Mouse (Mus musculus): ENCODE data around the gene Atp1a1.

Atp1a1 gene

GRCm38 (mm10) chr3:101604550-101605223 lies at the start of gene Atp1a1:
Gene Atp1a1, minus strand, starts transcription at chr3:101604684.
- DNase-seq (ENCODE audit: low spot score) = peak; percentile 98

- DNase-seq (ENCODE audit: low spot score) = no peak
Observed at GRCm38 (mm10) chr3:101653446-101653845, 49.0 kb upstream of the Atp1a1 start.

- no peak for DNase-seq (ENCODE audit: low spot score)
Observed at GRCm38 (mm10) chr3:101652967-101653366, 48.5 kb upstream of the Atp1a1 start.

DNA sequence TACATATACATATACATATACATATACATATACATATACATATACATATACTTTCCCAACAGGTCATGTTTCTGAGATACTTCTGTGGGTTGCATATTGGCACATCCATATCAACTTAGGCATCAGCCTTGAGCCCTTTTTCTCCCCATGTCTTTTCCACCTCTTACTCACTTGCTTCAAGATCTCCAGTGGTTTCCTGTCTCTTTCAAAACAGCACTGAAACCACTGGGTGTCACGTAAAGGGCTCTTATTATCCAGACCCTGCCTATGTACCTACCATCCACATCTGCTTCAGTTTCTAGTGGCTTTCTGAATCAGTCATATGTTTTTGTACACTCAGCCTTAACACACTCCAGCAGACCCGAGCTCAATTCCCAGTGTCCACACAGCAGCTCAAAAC lies 45.8 kb upstream of the Atp1a1 start:
- DNase-seq (ENCODE audit: low spot score) = no peak

DNA sequence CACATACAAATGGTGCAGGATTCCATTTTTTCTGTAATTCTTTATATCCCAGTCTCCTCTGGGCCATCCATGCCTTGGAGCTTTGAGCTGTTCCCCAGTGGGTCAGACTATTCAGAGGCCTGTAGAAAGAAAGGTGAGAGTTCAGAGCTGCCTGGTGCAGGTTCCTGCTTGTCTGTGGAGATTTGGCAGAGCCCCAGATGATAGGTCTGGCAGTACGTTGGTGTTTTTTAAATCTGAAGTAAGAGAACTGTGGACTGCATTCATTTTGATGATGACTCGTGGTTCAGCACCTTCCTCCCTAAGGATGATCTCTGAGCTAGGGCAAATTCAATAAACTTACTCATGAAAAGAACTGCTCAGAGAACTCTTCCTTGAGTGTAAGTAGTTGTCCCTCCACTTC lies 44.8 kb upstream of the Atp1a1 start:
- DNase-seq (ENCODE audit: low spot score) = no peak

- no peak for DNase-seq (ENCODE audit: low spot score)
Observed at GRCm38 (mm10) chr3:101648096-101648793, 43.8 kb upstream of the Atp1a1 start.

- no peak for DNase-seq (ENCODE audit: low spot score)
Observed at GRCm38 (mm10) chr3:101646806-101647205, 42.3 kb upstream of the Atp1a1 start.

DNA sequence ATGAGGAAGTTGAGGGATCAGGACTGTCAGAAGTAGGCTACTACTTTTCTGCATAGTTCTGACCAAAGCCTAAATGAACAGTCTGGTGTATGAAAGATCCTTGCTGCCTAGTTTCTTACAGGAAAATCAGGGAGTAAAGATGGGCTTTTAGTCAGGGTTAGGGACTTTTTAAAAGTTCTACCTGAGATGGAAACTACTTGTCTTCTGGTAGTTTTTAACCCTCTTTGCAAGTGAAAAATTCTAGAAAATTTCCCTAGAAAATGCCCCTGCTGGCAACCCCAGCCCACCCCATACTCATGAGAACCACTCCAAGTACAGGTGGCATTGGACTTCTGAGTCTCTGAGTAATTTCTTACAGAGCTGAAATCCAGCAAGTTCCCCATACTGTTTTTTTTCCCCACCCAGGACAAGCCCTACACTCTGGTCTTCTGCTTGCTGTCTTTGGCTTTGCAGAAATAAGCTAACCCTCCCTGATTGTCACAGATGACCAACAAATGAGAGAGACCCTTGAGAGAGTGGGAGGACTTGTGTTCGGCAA lies 41.2 kb upstream of the Atp1a1 start:
- no peak for DNase-seq (ENCODE audit: low spot score)

DNA sequence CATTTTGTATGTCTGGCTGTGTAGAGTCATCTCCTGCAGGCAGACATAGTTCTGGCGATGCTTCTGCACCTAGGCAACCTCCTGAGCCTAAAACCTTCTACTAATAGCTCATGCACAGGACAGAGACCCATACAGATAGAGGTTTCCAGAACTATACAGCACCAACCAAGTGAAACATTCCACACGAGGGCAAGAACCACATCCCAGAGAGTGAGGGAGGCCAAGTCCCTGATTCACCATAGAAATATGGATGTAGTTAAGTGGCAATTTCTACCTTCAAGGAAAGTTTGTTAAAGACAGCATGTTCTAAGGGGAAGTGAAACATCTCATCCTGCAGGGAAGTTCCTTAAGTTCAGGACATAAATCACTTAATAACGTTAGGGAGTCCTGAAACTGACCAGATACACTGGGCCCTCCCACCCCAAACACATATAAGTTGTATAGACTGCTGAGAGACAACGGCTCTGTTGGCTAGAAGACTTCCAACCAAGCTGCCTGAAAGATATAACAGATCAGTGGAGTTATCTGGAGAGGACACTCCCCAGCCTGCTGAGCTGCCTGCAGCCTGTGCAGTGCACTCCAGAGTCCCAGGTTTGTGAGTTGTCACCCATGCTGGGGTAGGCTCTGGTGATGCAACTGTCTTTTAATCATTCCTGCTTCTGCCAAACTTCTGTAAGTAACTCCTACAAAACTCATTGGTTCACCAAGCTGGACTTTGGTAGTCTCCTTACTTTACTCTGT lies 39.7 kb upstream of the Atp1a1 start:
- no peak for DNase-seq (ENCODE audit: low spot score)

- no peak for DNase-seq (ENCODE audit: low spot score)
Observed at GRCm38 (mm10) chr3:101643264-101643663, 38.8 kb upstream of the Atp1a1 start.

DNA sequence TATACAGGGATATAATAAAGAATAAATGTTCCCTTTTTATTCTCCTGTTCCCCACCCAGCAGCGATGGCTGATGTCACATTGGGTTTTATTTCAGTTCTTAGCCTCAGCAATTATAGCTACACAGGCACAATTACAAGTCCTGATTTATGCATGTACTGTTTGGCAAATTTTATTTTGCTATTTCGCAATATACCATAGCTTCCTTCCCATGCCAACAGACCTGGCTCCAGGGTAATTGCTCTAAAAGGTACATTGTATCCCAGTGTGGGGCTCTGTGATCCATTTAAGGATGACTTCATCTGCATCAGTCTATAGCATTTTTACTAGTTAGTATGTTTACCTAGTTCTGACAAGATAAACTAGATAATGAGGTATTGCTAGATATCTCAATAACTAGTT lies 33.7 kb upstream of the Atp1a1 start:
- no peak for DNase-seq (ENCODE audit: low spot score)

DNA sequence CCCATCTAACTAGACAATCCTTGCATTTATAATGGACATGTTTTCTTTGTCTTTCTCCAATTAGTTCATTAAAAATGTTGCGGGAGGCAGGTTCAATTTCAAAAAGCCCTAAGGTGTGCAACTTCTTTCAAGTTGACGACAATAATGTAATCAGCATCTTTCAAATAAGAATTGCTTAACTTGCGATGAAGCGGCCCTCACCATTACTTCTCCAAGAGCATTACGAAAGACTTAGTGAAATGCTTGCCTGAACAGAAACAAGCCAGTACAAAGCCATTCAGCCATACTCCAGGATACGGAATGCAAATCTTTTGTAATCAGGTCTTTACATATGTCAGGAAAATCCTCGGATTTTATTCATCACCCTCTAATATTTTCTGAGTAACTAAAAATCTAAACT lies 32.0 kb upstream of the Atp1a1 start:
- DNase-seq (ENCODE audit: low spot score) = no peak

- DNase-seq (ENCODE audit: low spot score) = no peak
Observed at GRCm38 (mm10) chr3:101636086-101636485, 31.6 kb upstream of the Atp1a1 start.

DNA sequence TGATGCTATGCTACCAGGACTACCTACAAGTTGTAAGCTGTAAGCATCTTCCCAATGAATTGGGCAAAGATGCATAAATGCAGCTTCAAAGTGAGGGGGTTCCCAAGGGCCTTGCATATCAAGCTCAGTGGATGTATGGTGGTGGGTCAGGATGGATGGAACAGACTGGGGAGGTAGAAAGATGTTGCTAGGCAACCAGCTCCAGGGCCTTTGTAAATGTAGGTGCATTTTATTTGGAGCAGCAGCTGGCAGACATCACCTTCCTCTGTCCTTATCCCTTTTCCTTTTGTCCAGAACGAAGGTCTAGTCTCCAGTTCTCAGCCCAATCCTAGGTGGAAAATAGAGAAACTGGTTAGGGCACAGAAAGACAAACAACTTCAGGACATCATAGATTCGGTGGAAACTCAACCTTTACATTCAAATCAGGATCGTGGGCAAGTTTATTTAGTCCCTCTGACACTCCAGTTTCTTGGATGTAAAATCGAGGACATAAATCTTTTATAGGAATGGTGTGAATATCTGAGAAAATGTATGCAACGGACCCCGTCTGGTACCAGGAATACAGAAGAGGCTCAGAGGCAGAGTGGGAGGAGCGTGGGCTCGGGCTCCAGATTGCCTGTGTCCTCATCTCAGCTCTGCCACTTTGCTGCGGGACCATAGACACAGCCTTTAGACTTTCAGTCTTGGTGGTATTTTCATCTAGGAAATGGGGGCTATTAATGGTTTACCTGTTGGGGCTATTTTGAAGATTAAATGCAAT lies 29.8 kb upstream of the Atp1a1 start:
- no peak for DNase-seq (ENCODE audit: low spot score)

DNA sequence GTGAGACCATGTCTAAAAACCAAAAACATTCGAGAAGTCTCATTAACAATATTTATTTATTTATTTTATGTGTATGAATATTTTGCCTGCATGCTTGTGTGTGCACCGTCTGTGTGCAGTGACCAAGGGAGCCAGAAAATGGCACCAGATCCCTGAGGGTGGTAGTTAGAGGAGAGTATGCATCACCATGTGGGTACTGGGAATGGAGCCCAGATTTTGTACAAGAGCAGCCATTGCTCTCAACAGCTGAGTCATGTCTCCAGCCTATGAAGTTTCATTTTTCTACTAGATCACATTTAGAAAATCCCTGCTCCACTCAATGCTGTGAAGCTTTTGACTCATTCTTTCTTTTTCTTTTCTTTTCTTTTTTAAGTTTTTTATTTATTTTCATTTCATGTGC lies 23.8 kb upstream of the Atp1a1 start:
- no peak for DNase-seq (ENCODE audit: low spot score)

GRCm38 (mm10) chr3:101624287-101624686 lies 19.8 kb upstream of the Atp1a1 start:
- DNase-seq (ENCODE audit: low spot score) = no peak

DNA sequence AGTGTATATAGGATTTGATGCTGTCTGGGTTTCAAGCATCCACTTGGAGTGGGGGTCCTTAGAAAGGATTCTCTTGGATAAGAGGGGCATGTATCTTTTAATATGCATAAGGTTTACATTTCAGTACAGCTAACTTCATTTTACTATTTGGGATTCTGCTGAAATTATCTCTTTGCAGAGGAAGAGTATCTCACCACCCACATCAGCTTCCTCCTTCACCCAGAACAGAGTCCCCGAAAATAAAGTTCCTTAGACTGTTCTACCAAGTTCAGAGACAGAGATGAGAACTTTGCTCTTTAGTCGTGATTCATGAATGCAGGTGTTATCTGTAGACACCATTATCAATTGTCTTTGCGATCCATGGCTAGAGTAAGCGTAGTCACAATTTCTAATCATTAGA lies 14.5 kb upstream of the Atp1a1 start:
- DNase-seq (ENCODE audit: low spot score) = no peak

DNA sequence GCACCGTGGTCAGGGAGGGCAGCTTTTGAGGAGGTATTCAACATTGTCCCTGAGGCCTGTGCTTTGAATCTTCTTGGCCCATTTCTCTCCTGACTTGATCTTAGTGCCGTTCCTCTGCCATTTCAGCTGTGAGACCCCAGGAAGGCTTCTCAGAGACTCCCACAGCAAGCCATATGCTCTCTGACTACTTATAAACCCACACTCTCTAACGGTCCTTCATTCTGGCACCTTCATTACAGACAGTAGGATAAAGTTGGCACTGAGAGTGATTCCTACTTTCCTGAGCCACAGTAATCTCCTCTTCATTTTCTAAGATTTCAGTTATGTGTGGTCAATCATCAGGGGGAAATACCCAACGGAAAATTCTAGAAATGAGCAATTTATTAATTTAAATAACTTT lies 14.0 kb upstream of the Atp1a1 start:
- no peak for DNase-seq (ENCODE audit: low spot score)

- no peak for DNase-seq (ENCODE audit: low spot score)
Observed at GRCm38 (mm10) chr3:101617451-101617850, 13.0 kb upstream of the Atp1a1 start.

DNA sequence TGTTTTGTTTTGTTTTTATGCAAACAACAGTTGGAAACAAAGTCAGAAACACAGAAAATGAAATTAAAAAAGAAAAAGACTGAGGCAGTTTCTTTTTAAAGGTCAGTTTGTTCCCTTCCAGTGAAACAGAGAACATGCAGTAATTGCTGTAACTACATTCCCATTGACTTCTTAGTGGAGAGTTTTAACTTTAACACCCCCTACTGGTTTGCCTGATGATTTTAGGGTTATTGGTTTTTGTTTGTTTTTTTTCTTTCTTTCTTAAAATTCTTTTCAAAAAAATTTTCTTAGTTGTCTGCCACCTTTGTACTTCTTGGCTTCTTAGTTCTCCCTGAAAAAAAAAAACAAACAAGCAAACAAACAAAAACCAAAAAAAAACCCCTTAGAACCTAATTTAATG lies 12.5 kb upstream of the Atp1a1 start:
- no peak for DNase-seq (ENCODE audit: low spot score)

GRCm38 (mm10) chr3:101615856-101616255 lies 11.4 kb upstream of the Atp1a1 start:
- no peak for DNase-seq (ENCODE audit: low spot score)

DNA sequence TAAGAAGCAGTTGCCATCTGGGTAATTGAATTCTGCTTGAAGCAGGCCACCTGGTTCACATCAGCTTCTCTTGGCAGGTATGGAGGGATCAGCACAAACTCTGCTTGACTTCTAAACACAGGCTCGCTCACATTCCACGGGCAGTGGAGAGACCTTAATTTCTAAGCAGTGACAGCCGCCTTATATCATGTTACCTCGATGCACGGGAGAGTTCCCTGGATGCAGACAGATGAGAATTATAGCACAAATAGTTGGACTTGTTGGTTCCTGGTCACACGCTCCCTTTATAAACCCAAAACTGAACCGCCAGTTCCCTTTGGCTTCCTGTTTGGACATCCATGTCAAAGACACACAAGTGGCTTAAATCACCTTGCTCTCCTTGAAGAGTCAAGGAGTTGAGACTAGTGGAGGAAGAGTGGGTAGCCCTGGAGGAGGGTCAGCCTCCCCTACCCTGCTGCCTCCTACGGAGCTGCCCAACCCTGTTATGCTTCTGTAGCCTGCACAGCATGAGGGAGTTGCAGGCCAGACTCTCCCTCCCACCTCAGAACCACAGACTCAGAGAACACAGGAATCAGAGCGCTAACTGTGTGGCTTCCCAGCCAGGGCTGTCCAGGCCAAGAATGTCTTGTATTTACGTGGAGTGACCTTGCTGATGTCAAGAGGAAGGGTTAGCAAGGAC lies 7.5 kb upstream of the Atp1a1 start:
- DNase-seq (ENCODE audit: low spot score) = no peak

Measured in testis, postnatal 10 days (tissue).